Mouse (Mus musculus) adrenal gland, adult 18-20 months (tissue): ENCODE measurements around the gene Slc22a4. TPM values are rescaled to one million over a fixed set of nuclear protein-coding genes. Genes with fewer than 3 reads are reported as not detected.
"Not testable (repeated sequence)": the region's sequence is repeated elsewhere in the genome, so short reads cannot be mapped to it uniquely, and the experiment has no call there.

Experiments
- DNase-seq, 2 experiments: peaks; one replicate each; pipeline ENCODE4 v3.0.0; 2021 to 2022; ENCODE audit warnings: low spot score in 2 of 2
- total RNA-seq, 2 experiments: library from RNA; stranded (reverse); gene quantifications; 1 replicate in 1 of 2; 2 replicates in 1 of 2; pipeline ENCODE4 v1.2.3; 2021

The Slc22a4 gene
- total RNA-seq, 2 experiments from 2014 or later, result 7.4 to 7.8 TPM

DNA sequence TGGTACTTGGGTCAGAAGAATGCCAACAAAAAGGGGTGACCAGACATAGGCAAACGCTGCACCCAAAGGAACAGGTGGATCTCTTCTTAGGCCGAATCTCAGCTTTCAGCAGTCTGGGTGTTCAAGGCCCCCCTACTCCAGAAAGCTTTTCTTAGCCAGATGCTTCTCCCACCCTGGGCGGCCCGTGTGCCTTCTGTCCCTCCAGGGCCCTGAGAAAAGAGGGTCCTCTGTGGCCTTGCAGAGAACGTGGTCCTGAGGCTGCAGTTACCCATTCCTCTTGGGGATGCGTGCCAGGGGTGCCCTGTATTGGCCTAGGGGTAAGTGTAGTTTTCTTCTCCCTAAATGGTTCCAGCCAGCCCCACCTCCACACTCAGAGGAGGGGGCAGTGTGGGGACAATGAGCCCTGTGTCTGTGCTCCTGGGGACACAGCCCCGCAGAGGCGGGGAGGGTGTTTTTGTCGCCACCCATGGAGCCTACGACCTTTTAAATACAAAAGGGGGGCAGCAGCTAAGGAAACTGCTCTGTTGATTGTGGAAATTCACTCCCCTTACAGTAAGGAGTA lies 30.2 kb upstream of the Slc22a4 start:
- no peak for DNase-seq

DNA sequence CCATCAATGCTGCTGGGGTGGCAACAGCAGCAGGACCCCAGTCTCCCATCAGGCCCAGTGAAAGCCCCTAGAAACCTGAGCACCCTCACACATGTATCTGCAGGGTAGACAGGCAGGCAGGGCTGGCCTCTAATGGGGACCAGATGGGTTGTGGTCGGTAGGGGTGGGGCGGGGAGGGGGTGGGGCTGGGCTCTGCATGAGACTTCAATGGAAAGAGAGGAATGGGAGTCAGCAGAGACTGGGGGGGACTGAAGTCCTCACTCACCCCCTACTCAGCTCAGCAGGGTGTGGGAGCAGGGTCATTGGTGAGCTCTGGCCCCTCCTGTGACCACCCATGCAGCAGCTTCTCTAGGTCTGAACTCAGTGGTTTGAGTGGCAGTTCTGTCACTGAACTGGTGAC lies 29.5 kb upstream of the Slc22a4 start:
- DNase-seq, result peak in 1 of 2 experiments; percentile 15

DNA sequence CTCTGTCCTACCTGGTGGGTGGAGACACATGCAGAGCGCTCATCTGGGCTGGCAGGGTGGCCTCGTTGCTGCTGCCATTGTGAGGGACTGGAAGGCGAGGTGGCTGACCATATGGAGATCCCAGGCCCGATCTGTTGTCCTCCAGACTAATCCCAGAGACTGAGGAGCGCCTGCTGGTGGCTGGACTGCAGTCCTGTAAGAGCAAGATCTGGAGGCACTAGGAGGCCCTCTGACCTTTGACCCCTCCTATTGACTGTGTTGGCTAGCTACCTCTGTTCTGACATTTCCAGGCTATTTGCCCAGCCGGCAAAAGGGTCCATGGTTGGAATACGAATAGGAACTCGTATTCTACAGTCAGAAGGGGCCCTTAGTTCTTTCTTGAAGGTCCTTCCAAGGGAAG lies 28.2 kb upstream of the Slc22a4 start:
- peak in 1 of 2 experiments; percentile 19 for DNase-seq

DNA sequence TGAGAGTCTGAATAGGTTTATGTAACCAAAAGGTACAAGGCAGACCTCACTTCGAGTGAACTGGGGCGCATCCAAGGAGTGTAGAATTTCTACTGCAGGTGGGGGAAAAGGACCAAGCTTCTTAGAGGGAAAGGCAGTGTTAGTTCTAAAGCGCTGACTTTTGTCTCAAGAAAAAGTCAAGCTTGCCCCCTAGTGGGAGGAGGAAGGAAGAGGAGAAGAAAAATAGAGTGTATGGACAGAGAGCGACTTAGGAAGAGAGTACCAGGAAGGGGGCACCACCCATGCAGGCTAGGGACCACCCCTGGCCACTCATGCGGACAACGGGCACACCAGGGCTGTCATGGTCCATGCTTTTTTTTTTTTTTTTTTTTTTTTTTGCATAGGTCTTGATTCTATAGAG lies 26.4 kb upstream of the Slc22a4 start:
- peak in 1 of 2 experiments; percentile 20 for DNase-seq

DNA sequence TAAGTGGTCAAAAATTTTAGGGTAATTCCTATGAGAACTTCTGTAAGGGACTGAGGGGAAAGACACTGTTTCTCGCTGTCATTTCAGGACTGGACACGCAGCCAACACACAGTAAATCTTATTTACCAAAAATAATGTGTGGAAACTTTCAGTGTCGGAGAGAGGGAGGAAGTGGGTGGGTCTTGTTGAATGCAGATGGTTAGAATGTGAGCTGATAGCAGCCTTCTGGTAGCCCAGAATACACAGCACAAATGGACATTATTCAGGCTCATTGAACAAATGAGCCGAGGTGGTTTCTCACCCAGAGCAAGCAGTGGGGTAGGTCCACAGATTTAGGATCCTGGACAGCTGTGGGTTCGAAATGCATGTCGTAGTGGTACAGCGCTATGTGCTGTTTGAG lies 25.2 kb upstream of the Slc22a4 start:
- DNase-seq, result no peak

DNA sequence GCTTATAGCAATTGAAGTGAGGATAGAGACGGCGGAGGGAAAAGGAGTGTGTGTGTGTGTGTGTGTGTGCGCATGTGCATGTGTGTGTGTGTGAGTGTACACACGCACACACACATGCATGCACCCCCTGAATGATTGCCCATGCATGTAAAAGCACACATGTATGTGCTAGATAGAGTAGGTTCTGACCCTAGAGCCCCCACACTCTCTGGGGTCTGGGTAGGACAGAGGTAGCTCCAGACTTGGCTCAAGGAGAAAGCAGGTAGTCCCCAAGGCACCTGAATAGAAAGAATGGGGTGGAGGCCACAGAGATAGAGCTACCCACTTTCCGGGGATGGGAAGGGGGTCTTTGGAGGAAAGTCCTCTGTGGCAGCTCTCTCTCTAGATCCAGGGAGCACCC lies 24.2 kb upstream of the Slc22a4 start:
- DNase-seq, result peak in 1 of 2 experiments; percentile 7

DNA sequence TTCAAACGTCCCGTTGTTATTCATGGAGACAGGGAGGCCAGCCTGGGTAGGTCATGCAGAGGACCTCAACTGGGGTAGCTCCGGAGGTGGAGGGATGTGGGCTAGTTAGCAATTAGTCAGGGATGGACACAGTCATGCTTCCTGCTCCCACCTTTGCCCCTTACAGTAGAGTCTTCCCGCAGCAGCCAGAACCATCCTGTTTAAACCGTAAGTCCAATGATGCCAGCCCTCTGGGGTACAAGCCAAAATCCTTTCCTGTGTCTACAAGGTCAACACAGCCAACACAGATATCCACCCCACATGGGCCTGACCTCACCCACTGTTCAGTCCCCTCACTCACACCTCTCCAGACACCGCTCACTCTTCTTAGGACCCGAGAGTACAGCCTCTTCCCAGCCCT lies 23.3 kb upstream of the Slc22a4 start:
- no peak for DNase-seq

DNA sequence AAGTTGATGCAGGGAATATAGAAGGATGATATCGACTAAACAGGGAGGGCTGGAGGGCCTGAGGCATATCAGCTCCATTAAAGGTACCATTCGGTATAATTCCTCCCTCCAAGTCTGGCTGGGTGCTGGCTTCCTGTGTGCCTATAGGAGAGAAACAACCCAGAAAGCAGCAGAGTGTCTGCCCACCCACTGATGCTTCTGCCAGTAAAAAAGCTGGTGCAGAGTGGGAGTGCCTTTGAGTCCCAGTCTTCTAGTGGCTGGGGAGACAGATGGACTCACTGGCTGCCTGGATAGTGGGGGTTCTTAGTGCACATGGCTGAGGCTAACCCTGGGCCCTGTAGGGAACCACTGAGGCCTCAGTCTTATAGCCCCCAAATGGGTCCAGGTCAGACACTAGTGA lies 22.3 kb upstream of the Slc22a4 start:
- no peak for DNase-seq

DNA sequence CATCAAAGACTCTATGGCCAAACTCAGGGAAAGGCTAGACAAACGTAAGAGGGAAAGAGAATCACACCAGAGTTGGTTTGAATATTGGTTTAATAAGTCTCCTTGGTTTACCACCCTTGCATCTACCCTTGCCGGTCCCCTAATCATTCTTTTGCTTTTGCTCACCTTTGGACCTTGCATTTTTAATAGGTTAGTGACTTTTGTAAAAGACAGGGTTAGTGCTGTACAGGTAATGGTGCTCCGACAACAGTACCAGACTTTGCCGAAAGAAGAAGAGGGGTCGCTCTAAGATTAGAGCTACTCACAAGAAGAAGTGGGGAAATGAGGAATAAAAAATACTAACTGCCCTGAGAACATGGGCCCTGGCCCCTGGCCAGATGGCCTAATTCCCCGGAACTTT lies 12.8 kb upstream of the Slc22a4 start:
- DNase-seq, result no peak

DNA sequence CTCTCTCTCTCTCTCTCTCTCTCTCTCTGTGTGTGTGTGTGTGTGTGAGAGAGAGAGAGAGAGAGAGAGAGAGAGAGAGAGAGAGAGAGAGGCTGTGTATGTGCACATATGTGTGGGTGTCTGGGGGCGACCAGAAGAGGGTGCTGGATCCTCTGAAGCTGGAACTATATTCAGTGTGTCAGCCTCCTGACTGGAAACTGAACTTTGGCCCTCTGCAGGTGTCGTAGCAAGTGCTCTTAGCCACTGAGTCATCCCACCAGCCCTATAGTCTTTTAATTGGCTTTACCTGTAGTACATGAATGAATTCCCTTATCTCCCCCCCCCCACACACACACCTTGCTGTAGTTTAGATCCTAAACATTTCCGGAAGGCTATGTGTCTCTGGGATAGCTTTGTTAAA lies 5.0 kb upstream of the Slc22a4 start:
- DNase-seq, result not testable (repeated sequence)

DNA sequence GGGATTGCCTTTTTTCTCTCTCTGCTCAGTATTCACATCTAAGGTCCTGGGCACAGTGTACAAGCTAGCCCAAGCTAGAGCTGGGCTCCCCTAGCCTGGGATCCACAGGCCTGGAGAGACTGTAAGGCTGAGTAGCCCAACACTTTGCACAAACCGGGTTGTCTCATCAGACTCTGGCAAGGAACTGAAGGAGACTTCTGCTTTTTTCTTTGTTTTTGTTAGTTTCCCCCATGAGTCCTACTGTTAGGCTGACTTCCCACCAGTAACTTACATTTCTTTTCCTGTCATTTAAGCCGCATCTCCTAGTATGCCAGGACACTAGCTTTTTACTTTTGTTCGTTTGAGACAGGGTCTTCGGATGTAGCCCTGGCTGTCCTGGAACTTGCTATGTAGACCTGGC lies 1.1 kb upstream of the Slc22a4 start:
- no peak for DNase-seq

DNA sequence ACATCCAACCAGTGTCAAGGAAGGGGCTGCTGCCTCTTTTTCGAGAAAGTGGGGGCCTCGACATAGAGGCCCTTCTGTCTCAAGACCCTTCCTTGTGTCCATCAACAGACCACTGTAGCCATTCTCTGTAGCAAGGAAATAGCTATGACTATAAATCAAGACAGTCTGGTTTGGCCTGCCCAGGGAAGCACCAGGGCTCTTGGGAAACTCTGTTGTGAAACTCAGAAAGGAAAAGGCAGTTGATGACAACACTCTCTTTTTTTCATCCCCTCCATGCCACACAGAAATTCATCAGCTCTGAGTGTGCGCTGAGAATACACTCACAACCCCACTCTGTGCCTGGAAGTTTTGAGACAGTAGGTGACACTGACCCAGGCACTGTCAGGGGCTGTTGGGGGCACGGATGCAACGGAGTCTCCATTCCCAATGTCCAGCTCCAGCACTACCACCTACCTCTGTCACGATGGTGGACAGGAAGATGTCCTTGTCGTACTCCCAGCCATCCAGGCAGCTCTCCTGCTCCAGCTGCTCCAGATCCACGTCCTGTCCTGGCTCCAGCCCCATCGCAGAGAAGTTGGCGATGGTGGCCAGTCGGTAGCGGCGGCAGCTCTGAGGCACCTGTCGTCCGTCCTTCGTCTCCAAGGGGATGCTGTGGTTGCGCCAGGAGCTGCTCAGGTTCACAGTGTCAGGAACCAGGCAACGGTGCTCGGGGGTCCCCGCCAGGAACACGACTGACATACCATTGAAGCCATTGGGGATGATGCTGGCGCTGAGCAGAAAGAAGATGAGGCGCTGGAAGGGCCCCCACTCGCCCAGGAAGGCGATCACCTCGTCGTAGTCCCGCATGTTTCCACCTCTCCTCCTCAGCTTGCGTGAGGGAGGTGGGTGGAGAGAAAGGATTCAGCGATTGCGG lies 503 bp downstream of the Slc22a4 start:
- DNase-seq, result peak in 1 of 2 experiments; percentile 27

DNA sequence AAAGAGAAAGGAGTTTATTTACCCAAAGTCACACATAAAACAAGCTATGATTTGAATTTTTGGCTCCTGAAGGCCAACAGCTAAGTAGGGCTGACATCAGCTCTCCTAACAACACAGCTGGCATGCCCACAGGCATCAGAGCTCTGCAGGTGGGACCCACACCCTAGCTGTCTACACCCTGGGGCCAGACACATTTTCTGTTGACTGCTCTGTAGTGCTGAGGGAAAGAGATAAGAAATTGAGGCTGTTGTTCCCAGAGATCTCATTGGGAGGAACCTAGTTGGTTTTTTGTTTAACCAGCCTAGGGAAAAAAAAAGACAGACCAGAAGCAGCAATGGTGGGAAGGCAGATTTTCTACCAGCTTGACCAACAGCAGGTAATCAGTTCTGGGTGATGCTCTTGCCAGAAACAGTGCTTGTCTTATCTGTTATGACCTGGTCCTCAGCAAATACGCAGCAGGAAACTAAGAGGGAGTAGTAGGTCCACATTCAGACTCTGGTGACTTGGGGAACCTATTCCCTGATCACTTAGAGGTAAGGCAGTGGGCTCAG lies 1.3 kb downstream of the Slc22a4 start:
- no peak for DNase-seq

DNA sequence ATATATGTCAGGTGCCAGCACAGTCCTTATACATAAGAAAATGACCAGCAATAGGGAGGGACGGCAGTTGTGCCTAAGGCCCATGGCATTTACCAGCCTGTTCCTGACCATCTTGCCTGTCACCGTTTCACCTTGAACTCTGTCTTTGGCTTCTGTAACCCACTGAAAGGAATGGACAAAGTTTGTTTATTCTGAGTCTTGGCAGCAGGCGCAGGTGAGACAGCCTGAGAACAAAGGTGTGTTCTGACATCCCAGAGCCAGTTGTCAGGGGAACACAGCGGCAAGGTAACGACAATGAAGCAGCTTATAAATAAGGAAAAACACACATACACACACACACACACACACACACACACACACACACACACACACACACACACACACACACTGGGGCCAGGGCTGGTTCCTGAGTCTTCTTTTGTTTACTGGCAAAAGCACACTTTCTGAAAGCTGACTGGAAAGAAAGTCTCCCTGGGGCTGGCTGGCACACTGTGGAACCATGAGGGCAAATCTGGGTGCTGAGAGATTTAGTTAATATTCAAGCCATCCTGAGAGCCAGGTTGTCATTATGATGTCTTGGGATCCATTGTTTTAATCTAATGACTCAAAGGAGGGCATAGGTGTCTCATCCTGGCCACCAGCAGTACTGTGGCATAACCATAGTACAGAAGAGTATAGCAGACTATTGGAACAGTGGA lies 6.3 kb downstream of the Slc22a4 start:
- DNase-seq, result no peak

DNA sequence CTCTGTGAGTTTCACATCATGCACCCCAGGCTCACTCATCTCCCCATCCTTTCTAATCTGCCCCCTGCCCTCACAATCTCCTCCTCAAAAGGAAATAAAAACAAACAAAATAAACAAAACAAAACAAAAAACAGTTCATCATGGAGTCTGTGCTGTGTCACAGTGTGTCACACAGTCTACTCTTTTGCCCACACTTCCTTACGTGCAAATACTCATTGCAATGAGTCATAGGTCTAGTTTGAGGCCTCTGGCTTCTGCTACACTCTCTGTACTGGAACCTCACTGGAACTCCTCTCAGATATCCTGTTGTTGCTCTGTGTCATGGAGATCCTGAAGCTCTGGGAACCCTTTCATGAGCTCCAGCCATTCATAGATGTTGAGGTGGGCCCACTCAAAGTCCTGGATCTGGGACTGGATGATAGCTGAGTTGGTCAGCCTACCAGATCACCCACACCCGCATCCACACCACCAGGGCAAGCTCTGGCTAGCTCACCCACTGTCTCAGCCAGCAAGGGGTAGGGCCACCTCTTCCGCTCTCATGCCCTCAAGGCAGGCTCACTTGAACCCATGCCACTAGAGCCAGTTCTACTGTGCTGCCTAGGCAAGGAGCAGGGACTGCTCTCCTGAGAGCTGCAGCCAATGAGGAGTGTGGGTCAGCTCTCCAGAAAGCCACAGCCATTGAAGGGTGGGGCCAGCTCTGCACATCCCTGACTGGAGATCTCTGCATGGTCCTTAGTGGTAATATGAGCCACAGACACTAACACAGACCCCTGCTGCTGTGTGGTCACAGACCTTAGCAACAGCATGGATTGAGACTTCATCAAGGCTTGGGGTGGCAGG lies 8.8 kb downstream of the Slc22a4 start:
- no peak for DNase-seq

DNA sequence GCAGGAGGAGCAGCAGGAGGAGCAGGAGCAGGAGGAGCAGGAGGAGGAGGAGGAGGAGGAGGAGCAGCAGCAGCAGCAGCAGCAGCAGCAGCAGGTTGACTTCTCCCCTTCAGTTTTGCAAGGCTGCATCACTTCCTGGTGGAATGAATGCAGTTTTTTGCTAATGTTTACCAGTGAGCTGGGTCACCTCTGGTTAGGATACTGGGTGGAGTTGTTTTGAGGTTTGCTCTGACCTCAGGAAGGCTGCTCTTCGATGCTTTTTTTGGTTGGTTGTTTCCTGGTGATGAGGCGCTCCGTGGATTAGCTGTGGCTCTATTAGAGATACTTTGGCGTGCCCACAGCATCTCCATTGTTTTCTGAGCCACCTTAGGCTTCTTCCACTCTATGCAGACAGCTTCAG lies 10.3 kb downstream of the Slc22a4 start:
- DNase-seq, result no peak

DNA sequence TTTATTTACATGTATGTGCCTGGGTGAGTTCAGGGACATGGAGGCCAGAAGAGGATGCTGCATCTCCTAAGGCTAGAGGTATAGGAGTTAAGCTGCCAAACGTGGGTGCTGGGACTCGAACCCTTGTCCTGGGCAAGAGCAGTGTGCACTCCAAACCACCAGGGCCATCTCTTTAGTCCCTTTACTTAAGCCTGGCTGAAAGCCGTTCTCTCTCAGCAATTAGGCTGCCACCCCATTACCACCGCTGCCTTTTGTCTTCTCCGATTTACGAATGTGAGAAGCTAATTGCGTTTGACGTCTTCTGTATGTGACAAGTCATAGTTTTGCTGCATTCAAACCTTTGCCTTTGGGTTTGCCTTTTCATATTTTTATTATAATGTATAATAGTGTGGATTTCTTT lies 11.8 kb downstream of the Slc22a4 start:
- DNase-seq, result no peak

DNA sequence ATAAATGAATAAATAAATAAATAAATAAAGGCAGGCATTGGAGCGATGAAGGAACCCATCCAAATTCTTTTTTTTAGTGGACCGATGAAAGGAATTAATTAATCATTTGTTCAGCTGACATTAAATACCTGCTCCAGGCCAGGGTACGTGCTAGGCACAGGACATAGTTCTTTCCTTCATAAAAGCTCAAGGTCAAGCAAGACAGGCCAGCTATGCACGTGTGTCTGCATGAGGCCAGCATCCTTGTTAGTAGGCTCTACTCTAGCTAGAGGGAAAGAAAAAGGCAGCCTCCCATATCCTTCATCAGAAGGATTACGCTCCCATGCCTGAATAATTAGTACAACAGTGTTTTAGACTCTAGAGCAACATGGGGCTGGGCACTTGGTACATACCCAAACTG lies 14.9 kb downstream of the Slc22a4 start:
- DNase-seq, result no peak

DNA sequence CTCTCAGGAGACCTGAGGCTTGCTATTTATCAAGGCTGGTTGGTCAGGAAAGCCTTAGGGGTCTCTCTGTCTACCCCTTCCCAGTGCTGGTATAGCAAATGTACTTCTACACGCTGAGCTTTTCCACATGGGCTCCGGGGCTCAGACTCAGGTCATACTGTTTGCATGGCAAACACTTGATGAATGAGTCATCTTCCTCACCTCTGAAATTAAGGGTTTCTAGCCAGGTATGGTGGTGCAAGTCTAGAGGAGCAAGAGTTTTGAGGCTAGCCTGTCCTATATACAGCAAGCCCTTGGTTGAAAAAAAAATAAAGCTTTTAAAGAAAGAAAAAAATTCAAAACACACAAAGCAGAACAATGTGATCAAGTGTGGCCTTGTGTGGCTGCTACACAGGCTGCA lies 16.6 kb downstream of the Slc22a4 start:
- DNase-seq, result no peak

DNA sequence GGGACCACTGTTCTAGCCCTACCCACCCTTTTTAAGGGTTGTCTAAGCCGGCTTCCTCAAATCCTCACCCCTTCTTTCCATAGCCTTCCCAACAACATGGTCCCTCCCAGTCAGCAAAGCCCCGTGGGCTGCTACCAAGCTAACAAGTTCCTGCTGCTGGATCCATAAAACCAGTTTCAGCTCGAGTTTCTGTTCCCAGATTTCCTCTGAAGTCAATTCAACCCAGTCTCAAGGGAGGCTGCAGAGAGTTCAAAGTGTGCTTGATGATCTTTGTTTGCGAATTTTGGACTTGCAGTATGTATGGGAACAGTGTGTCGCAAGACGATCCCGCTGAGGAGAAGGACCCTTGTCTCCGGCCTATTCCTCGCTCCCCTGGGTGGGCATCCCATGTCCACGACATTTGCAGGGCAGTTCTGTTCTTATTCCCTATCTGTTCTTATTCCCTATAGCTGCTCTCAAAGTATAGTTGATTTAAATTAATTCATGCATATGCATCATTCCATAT lies 19.4 kb downstream of the Slc22a4 start:
- no peak for DNase-seq

DNA sequence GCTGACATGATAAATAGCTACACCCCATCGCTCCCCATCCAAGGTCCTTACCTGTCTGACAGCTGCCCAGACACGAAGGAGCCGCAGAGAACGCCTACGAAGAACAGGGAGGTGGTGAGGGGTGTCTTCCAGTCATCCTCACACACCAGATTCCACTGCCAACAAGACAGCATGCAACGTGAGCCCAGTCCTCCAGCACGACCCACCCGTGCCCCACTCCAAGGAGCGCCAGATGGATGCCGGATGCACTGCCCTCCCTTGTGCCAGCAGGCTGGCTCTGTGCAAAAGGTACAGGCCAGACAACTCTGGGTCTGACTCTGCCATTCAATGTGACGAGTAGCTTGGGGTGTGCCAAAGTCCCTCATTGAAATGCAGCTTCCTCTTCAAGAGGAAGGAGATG lies 20.2 kb downstream of the Slc22a4 start:
- no peak for DNase-seq
